Mouse (Mus musculus): Measurements from ENCODE around the gene Kbtbd4.
A peak's percentile ranks its signal among the peaks of the same experiment; 100 is the strongest.

Gene Kbtbd4

DNA sequence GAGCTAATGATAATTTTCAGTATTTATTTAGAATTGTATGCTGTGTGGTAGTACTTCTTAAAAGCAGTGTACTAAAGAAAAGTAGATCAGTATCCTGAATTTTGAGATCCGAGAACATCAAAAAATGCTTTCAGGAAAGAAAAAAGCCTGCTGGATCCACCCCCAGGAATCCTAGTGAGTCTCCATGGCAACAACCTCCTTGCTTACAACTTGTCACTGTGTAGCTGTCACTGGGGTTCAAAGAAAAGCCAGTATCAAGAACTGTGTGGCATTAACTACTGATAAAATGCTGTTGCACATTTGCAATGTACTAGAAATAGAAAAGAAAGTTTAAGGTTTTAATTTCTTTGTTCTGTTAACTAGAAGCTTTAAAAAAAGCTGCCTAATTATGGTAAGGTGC, 51.5 kb downstream of the Kbtbd4 start:
- DNase-seq (ENCODE audit: low spot score in 2 of 2) = peak; percentile 54 to 72

GRCm38 (mm10) chr2:90958856-90959255, 54.3 kb downstream of the Kbtbd4 start:
- DNase-seq (ENCODE audit: low spot score in 2 of 2) = no peak

DNA sequence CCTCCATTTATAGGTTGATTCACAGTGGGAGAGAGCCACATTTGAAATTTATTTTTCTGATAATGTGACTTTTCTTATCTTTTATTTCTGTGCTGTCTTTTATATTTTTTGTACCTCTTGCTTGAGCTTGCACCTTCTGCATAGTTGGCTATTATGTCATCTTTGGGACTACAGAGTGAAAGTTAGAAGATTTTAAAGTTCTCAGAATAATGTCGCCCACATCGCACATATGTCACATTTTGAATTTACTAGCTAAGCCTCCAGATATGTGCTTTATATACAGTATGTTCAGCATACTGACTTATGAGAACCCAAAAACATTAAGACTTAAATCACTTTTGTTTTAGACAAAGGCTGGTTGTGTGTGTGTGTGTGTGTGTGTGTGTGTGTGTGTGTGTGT, 55.5 kb downstream of the Kbtbd4 start:
- no peak for DNase-seq (ENCODE audit: low spot score in 2 of 2)

All from right cerebral cortex, postnatal 10 days (tissue).